Mouse (Mus musculus) adrenal gland, adult 8-10 months (tissue): ENCODE results near the gene Hccs. TPM values are rescaled to one million over a fixed set of nuclear protein-coding genes. Genes with fewer than 3 reads are reported as not detected.

Source experiments
- total RNA-seq, 4 experiments: library from RNA; stranded (reverse); gene quantifications; 2 replicates each; pipeline ENCODE4 v1.2.4; 2022

Gene Hccs
- total RNA-seq, 4 experiments from 2014 or later = 15.6 to 20.4 (median 19.7) TPM

Other genes with a start within 250 kb of the Hccs start
- not detected for gene Amelx, start 133.2 kb downstream of the Hccs start, total RNA-seq